Mouse (Mus musculus): ENCODE measurements around the gene Nfam1. TPM values are rescaled to one million over a fixed set of nuclear protein-coding genes. Genes with fewer than 3 reads are reported as not detected.

Gene Nfam1
- total and polyA plus RNA-seq, 3 experiments = 7.4 to 10.5 TPM; not detected in 1

DNA sequence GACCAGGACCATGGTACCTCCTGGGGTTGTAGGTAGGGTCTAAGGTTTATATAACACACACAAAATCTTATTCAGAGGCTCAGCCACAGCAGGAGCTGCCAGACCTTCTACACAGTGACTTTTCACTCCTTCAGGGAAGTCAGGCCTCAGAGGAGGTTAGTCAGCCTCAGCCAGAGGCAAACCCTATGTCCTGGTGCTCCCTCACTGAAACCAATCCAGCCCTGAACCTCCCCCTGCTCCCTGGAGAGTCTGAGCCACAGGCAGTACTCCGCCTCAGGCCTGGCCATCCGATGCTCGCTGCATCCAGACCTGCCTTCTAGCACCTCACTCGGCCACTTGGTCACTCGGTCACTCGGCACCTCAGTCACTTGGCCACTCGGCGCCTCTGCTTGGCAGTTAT, 82.9 kb downstream of the Nfam1 start:
- Histone ChIP-seq H3K36me3 (ENCODE audit: control insufficient read depth in 1 of 2, insufficient read depth in 2 of 2, low read length in 2 of 2) (no peaks in the 10 kb centered on the region), H3K27me3 (ENCODE audit: control insufficient read depth in 1 of 2, insufficient read depth in 2 of 2, low read length in 2 of 2) (peaks cover 4 to 9% of the 10 kb centered on the region in 2 experiments), H3K4me1 (ENCODE audit: control insufficient read depth in 1 of 2, insufficient read depth in 2 of 2, low read length in 2 of 2) (no peaks in the 10 kb centered on the region), H3K9me3 (replicated peaks; ENCODE audit: insufficient read depth, low read length) (no peaks in the 10 kb centered on the region), H3K9ac (ENCODE audit: control insufficient read depth, low read depth, low read length, poor library complexity, severe bottlenecking) (no peak overlapping the region), H3K79me2 (ENCODE audit: control insufficient read depth, insufficient read depth, low read length, poor library complexity) (no peaks in the 10 kb centered on the region), H3K27ac (ENCODE audit: control insufficient read depth, low read depth, low read length) (no peak overlapping the region), H3K4me3 (ENCODE audit: control insufficient read depth in 1 of 2, insufficient read depth in 1 of 2, low read depth in 2 of 2, low read length in 2 of 2) (no peak overlapping the region)
- DNase-seq (ENCODE audit: low read depth, low spot score) = no peak
- TF ChIP-seq POLR2A (IDR thresholded peaks at IDR 0.05; ENCODE audit: control insufficient read depth in 1 of 2, insufficient read depth in 1 of 2, low read depth in 1 of 2, low read length in 2 of 2, poor library complexity in 1 of 2) (no peak), MXI1 (IDR thresholded peaks at IDR 0.05; ENCODE audit: low read depth, low read length) (no peak)

DNA sequence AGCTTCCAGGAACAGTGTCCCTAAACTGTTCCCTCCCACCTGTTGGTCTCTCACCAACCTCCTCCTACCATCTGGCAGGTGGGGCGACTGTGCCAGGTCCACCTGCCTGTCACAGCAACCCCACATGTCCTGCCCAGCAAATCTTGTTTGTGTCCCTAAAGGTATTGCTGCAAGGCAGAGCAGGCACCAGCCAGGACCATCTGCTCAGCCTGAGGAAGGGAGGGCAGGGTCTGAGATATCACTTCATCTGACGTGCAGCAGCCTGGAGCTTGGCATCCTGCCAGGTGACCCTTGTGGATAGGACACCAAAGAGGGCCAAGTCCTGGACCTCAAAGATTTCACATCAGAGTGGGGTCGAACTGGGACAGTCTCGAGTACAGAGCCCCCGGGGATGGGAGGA, 85.7 kb downstream of the Nfam1 start:
- no peaks in the 10 kb centered on the region for H3K79me2 ChIP-seq (ENCODE audit: control insufficient read depth, insufficient read depth, low read length, poor library complexity)
- H3K27me3 ChIP-seq (ENCODE audit: control insufficient read depth in 1 of 2, insufficient read depth in 2 of 2, low read length in 2 of 2) = peaks cover 0 to 6% of the 10 kb centered on the region in 2 experiments; a peak in 2 of 4 replicates
- H3K27ac ChIP-seq (ENCODE audit: control insufficient read depth, low read depth, low read length) = no peak overlapping the region
- H3K9me3 ChIP-seq (replicated peaks; ENCODE audit: insufficient read depth, low read length) = no peaks in the 10 kb centered on the region
- TF ChIP-seq TAL1 (IDR thresholded peaks at IDR 0.05; ENCODE audit: low read length) = no peak
- TF ChIP-seq EP300 (IDR thresholded peaks at IDR 0.05; ENCODE audit: low read depth in 1 of 2, low read length in 2 of 2) = no peak
- TF ChIP-seq NRF1 (IDR thresholded peaks at IDR 0.05; ENCODE audit: insufficient read depth, low read depth, low read length, poor library complexity, severe bottlenecking) = no peak
- TF ChIP-seq MAX (IDR thresholded peaks at IDR 0.05; ENCODE audit: low read length) = no peak
- no peak for TF ChIP-seq MAZ (IDR thresholded peaks at IDR 0.05; ENCODE audit: low read depth, low read length)
- no peak for TF ChIP-seq GABPA (IDR thresholded peaks at IDR 0.05; ENCODE audit: low read depth, low read length)
- TF ChIP-seq KAT2A (conservative IDR thresholded peaks at IDR 0.05; ENCODE audit: low read depth, low read length) = no peak
- TF ChIP-seq NELFE (IDR thresholded peaks at IDR 0.05; ENCODE audit: low read depth, low read length) = no peak
- no peak for TF ChIP-seq ZMIZ1 (IDR thresholded peaks at IDR 0.05; ENCODE audit: low read depth, low read length)
- no peak for TF ChIP-seq ZKSCAN1 (IDR thresholded peaks at IDR 0.05; ENCODE audit: low read depth, low read length)
- TF ChIP-seq POLR2A (IDR thresholded peaks at IDR 0.05; ENCODE audit: control insufficient read depth in 1 of 2, insufficient read depth in 1 of 2, low read depth in 1 of 2, low read length in 2 of 2, poor library complexity in 1 of 2) = no peak
- TF ChIP-seq RAD21 (IDR thresholded peaks at IDR 0.05; ENCODE audit: low read depth, low read length) = no peak
- TF ChIP-seq MAFK (IDR thresholded peaks at IDR 0.05; ENCODE audit: borderline replicate concordance, low read depth, low read length) = no peak
- TF ChIP-seq CTCF (IDR thresholded peaks at IDR 0.05 in 2 of 3, conservative IDR thresholded peaks at IDR 0.05 in 1 of 3; ENCODE audit: control insufficient read depth in 1 of 3, insufficient read depth in 1 of 3, low read depth in 2 of 3, low read length in 3 of 3, poor library complexity in 1 of 3, severe bottlenecking in 1 of 3) = no peak
- no peak for TF ChIP-seq BHLHE40 (IDR thresholded peaks at IDR 0.05; ENCODE audit: borderline replicate concordance, low read depth, low read length)
- TF ChIP-seq CHD2 (IDR thresholded peaks at IDR 0.05; ENCODE audit: low read length) = no peak
- TF ChIP-seq MYB (IDR thresholded peaks at IDR 0.05; ENCODE audit: low read depth, low read length) = no peak
- DNase-seq (ENCODE audit: low read depth, low spot score) = no peak
- no peaks in the 10 kb centered on the region for H3K36me3 ChIP-seq (ENCODE audit: control insufficient read depth in 1 of 2, insufficient read depth in 2 of 2, low read length in 2 of 2)
- no peak overlapping the region for H3K9ac ChIP-seq (ENCODE audit: control insufficient read depth, low read depth, low read length, poor library complexity, severe bottlenecking)
- no peaks in the 10 kb centered on the region for H3K4me1 ChIP-seq (ENCODE audit: control insufficient read depth in 1 of 2, insufficient read depth in 2 of 2, low read length in 2 of 2)
- no peak overlapping the region for H3K4me3 ChIP-seq (ENCODE audit: control insufficient read depth in 1 of 2, insufficient read depth in 1 of 2, low read depth in 2 of 2, low read length in 2 of 2)
